Mouse (Mus musculus) liver, embryonic 16.5 days (tissue): ENCODE data around the gene Eef1g. TPM values are rescaled to one million over a fixed set of nuclear protein-coding genes. Genes with fewer than 3 reads are reported as not detected.
A peak's percentile ranks its signal among the peaks of the same experiment; 100 is the strongest.
"Not testable (repeated sequence)": the region's sequence is repeated elsewhere in the genome, so short reads cannot be mapped to it uniquely, and the experiment has no call there.

ENCODE experiments used
- ATAC-seq: fragments of 200-750 bp; cut with Nextera tagmentation; 2 replicates; pipeline ENCODE4 v1.8.0; 2017; ENCODE audit warnings: low read depth, mild to moderate bottlenecking, moderate number of reproducible peaks, moderate library complexity
- H3K27ac ChIP-seq: fragments of 300-500 bp; sonication (generic); 2 replicates; pipeline ENCODE4 v1.5.1; 2014; ENCODE audit warnings: mild to moderate bottlenecking, low read length
- H3K27me3 ChIP-seq: fragments of 300-500 bp; sonication (generic); 2 replicates; pipeline ENCODE4 v1.6.1; 2014; ENCODE audit warnings: low read depth, low read length, mixed read lengths; ENCODE audit not compliant: control insufficient read depth, insufficient read depth
- H3K36me3 ChIP-seq: fragments of 300-500 bp; sonication (generic); 2 replicates; pipeline ENCODE4 v1.6.1; 2014; ENCODE audit warnings: mild to moderate bottlenecking; ENCODE audit not compliant: control insufficient read depth, insufficient read depth
- H3K4me1 ChIP-seq: fragments of 300-500 bp; sonication (generic); 2 replicates; pipeline ENCODE4 v1.6.1; 2014; ENCODE audit warnings: low read depth, low read length, mixed read lengths; ENCODE audit not compliant: control insufficient read depth
- H3K4me2 ChIP-seq: fragments of 300-500 bp; sonication (generic); 2 replicates; pipeline ENCODE4 v1.6.1; 2014; ENCODE audit warnings: low read depth, low read length, mixed read lengths
- H3K4me3 ChIP-seq: fragments of 300-500 bp; sonication (generic); 2 replicates; pipeline ENCODE4 v1.5.1; 2014; ENCODE audit warnings: low read depth, mild to moderate bottlenecking, low read length
- H3K9ac ChIP-seq: fragments of 300-500 bp; sonication (generic); 2 replicates; pipeline ENCODE4 v1.6.1; 2014; ENCODE audit warnings: low read depth, low read length
- H3K9me3 ChIP-seq: fragments of 300-500 bp; sonication (generic); replicated peaks from 2 replicates; pipeline ENCODE4 v1.6.1; 2016; ENCODE audit warnings: low read length; ENCODE audit not compliant: control insufficient read depth
- WGBS: fragments of 180-500 bp; shearing (Covaris S2); extraction: QIAGEN DNeasy Blood & Tissue Kit; methylation state at CpG from one replicate; pipeline ENCODE4 v1.1.7; 2014; ENCODE audit not compliant: insufficient replicate concordance; 5-methylcytosine and 5-hydroxymethylcytosine counted together
- polyA plus RNA-seq: library from polyadenylated mRNA; unstranded; fragments of >200 nt; fragmentation: Nextera tagmentation; extraction: Ambion mirVana; gene quantifications from 2 replicates; pipeline ENCODE4 v1.2.1, GENCODE M21; 2015

Gene Eef1g
- polyA plus RNA-seq, 1 experiment from 2014 or later, result 153 TPM

DNA sequence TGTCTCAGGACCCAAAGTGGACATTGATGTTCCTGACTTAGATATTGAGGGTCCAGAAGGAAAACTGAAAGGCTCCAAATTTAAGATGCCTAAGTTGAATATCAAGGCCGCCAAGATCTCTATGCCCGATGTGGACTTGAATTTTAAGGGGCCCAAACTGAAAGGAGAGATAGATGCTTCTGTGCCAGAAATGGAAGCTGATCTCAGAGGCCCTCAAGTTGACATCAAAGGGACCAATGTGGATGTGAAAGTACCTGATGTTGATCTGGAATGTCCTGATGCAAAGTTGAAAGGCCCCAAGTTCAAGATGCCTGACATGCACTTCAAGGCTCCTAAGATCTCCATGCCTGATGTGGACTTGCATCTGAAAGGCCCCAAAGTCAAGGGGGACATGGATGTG is 40.1 kb downstream of the Eef1g start:
- 75% methylated on average over 2 of the region's 2 CpGs for WGBS
- H3K27me3 ChIP-seq, H3K27ac ChIP-seq, H3K4me2 ChIP-seq, H3K4me1 ChIP-seq, ATAC-seq, H3K4me3 ChIP-seq, H3K9ac ChIP-seq, H3K9me3 ChIP-seq, H3K36me3 ChIP-seq: not testable (repeated sequence)

GRCm38 (mm10) chr19:9019298-9019697 is 52.5 kb downstream of the Eef1g start:
- 67% methylated on average over 3 of the region's 3 CpGs for WGBS
- Histone ChIP-seq H3K4me2 (no peak overlapping the region), H3K4me1 (no peaks in the 10 kb centered on the region), H3K9me3 (no peaks in the 10 kb centered on the region), H3K27ac (no peak overlapping the region), H3K9ac (no peak overlapping the region), H3K36me3 (no peaks in the 10 kb centered on the region), H3K4me3 (no peak overlapping the region), H3K27me3 (no peaks in the 10 kb centered on the region)
- no peak for ATAC-seq

DNA sequence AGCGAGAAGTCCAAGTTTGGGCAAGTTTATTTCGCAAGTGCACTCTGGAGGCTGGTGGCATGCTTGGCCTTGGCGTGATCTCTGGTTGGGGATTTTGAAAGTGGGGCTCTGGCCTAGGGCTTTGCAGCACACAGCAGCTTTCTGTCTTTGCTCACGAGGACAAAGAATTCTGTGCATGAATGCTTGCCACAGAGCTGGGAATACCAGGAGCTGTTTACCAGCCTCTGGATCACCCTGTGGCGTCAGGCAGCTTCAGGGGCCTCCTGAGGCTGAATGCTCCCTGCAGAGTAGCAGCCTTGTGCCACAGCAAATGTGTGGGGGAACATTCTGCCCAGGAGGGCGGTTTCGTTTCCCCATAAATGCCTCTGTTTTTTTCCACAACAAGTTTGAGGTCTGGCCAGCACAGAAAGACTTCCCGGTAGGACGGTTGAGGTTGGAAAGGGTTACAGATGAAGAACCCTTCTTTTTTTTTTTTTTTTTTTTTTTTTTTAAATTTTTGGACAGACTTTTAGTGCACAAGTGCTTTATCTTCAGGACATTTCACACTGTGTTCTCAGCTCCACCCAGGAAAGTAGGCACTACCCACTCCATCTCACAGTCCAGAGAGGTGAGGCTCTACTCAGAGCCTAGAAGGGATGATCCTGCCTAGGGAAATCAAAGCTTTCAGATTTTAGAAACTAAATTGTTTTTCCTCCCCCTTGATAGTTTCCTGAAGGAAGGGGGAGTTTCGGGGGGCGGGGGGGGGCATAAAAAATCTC is 56.4 kb downstream of the Eef1g start:
- Histone ChIP-seq H3K27me3 (no peaks in the 10 kb centered on the region), H3K36me3 (no peaks in the 10 kb centered on the region), H3K27ac (no peak overlapping the region), H3K4me1 (no peaks in the 10 kb centered on the region), H3K4me2 (no peak overlapping the region), H3K4me3 (no peak overlapping the region), H3K9ac (no peak overlapping the region), H3K9me3 (no peaks in the 10 kb centered on the region)
- ATAC-seq, result no peak
- WGBS, result 53% methylated on average over 11 of the region's 11 CpGs

DNA sequence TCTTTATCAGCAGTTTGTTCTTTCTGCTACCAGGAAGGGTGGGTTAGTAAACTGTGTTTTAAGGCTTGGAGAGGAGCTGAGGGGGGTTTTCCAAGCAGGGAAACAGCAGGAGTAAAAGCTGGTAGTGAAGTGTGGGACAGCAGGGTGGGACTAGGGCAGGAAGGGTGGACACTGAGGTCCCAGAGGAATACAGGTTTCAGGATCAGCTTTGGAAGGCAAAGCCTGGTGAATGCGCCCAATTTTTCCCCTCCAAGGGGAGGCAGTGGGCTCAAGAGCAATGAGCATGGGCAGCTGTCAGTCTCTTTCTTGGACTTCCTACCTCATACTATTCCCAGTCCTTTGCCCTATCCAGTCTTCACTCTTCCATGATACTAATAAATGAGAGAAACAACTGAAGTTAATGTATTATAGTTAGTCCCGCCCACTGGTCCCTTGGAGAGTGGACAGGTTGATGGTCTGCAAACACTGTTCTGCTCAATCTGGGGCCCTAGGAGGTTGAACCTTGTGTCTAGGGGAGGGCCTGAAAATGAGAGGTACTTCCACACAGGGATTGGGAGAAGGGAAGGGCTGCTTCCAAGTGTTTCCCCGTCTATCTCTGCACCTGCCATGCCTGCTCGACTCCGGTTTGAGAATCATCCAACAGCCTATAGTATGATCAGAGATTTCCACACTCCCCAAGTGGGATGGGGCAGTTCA is 58.9 kb downstream of the Eef1g start:
- 68% methylated on average over 5 of the region's 5 CpGs for WGBS
- no peak overlapping the region for H3K9ac ChIP-seq

DNA sequence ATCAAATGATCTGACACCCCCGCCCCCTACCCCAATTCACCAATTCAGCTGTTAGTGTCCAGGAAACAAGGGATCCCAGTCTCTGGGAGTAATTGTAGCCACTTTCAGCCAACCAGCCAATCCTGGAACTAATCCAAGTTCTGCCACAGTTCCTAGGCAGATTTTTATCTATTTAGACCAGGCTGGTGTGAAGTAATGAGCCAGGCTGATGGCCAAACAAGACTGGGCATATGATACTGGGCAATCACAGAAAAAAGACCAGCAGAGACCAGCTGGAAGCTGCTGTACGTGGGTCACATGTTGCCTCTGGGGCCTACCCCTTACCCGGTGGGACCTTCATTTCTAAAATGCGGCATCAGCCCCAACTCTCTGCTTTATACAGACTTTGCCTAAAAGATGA is 59.8 kb downstream of the Eef1g start:
- WGBS, result 66% methylated on average over 4 of the region's 4 CpGs
- ATAC-seq, result no peak
- Histone ChIP-seq H3K9ac (no peak overlapping the region), H3K27ac (no peak overlapping the region), H3K9me3 (no peaks in the 10 kb centered on the region), H3K36me3 (no peaks in the 10 kb centered on the region), H3K4me1 (no peaks in the 10 kb centered on the region), H3K4me3 (no peak overlapping the region), H3K4me2 (no peak overlapping the region), H3K27me3 (no peaks in the 10 kb centered on the region)

More for the DNA sequence above, 58.9 kb downstream of the Eef1g start:
- Histone ChIP-seq H3K4me3 (no peak overlapping the region), H3K27ac (no peak overlapping the region), H3K4me1 (no peaks in the 10 kb centered on the region), H3K36me3 (no peaks in the 10 kb centered on the region), H3K27me3 (no peaks in the 10 kb centered on the region), H3K4me2 (no peak overlapping the region), H3K9me3 (no peaks in the 10 kb centered on the region)
- peak; percentile 72 for ATAC-seq

- no peak overlapping the region for H3K9ac ChIP-seq
- no peak overlapping the region for H3K4me2 ChIP-seq
- H3K9me3 ChIP-seq, result no peaks in the 10 kb centered on the region
- no peaks in the 10 kb centered on the region; the same call in 1 of the 2 replicates for H3K4me1 ChIP-seq
- H3K27me3 ChIP-seq, result no peaks in the 10 kb centered on the region
- no peak overlapping the region for H3K27ac ChIP-seq
- ATAC-seq, result no peak
- 28% methylated on average over 5 of the region's 5 CpGs for WGBS
- no peaks in the 10 kb centered on the region for H3K36me3 ChIP-seq
- H3K4me3 ChIP-seq, result no peak overlapping the region
These were observed 61.0 kb downstream of the Eef1g start for GRCm38 (mm10) chr19:9027795-9028194.

Other genes with a start within 250 kb of the Eef1g start
- 133 and 137 TPM in 2 replicates for gene Slc3a2, start 243.7 kb upstream of the Eef1g start, polyA plus RNA-seq
- gene Wdr74, start 231.2 kb upstream of the Eef1g start, polyA plus RNA-seq, result 40.0 and 48.3 TPM in 2 replicates
- 0.45 and 0.63 TPM in 2 replicates for gene 1700092M07Rik, start 226.3 kb upstream of the Eef1g start, polyA plus RNA-seq
- 57.8 and 59.8 TPM in 2 replicates for gene Stx5a, start 225.6 kb upstream of the Eef1g start, polyA plus RNA-seq
- gene Nxf1, start 210.0 kb upstream of the Eef1g start, polyA plus RNA-seq, result 77.8 and 87.7 TPM in 2 replicates
- gene Tmem223, start 196.0 kb upstream of the Eef1g start, polyA plus RNA-seq, result 48.1 and 50.9 TPM in 2 replicates
- 90.9 and 93.7 TPM in 2 replicates for gene Tmem179b, start 192.6 kb upstream of the Eef1g start, polyA plus RNA-seq
- 10.0 and 11.0 TPM in 2 replicates for gene Taf6l, start 180.6 kb upstream of the Eef1g start, polyA plus RNA-seq
- 56.4 and 64.8 TPM in 2 replicates for gene Polr2g, start 168.5 kb upstream of the Eef1g start, polyA plus RNA-seq
- gene Zbtb3, start 164.5 kb upstream of the Eef1g start, polyA plus RNA-seq, result 1.0 and 1.5 TPM in 2 replicates
- gene Ttc9c, start 147.7 kb upstream of the Eef1g start, polyA plus RNA-seq, result 21.6 and 22.9 TPM in 2 replicates
- gene Hnrnpul2, start 147.0 kb upstream of the Eef1g start, polyA plus RNA-seq, result 1.8 and 2.1 TPM in 2 replicates
- not detected in 2 replicates for gene AC129217.1, start 137.3 kb upstream of the Eef1g start, polyA plus RNA-seq
- 27.1 and 29.3 TPM in 2 replicates for gene Bscl2, start 129.6 kb upstream of the Eef1g start, polyA plus RNA-seq
- 0.22 and 0.51 TPM in 2 replicates for gene Gng3, start 127.8 kb upstream of the Eef1g start, polyA plus RNA-seq
- gene Lrrn4cl, start 116.3 kb upstream of the Eef1g start, polyA plus RNA-seq, result 0.06 and 0.35 TPM in 2 replicates
- gene Ubxn1, start 95.5 kb upstream of the Eef1g start, polyA plus RNA-seq, result 90.5 and 92.7 TPM in 2 replicates
- gene Uqcc3, start 86.1 kb upstream of the Eef1g start, polyA plus RNA-seq, result 27.9 and 29.6 TPM in 2 replicates
- 29.6 and 41.8 TPM in 2 replicates for gene Lbhd1, start 83.3 kb upstream of the Eef1g start, polyA plus RNA-seq
- gene Gm49403, start 83.1 kb upstream of the Eef1g start, polyA plus RNA-seq, result not detected in 2 replicates
- gene 1810009A15Rik, start 78.2 kb upstream of the Eef1g start, polyA plus RNA-seq, result 38.6 and 43.2 TPM in 2 replicates
- gene Gm49416, start 78.1 kb upstream of the Eef1g start, polyA plus RNA-seq, result not detected in 2 replicates
- gene Ints5, start 74.0 kb upstream of the Eef1g start, polyA plus RNA-seq, result 18.3 and 21.1 TPM in 2 replicates
- 50.3 and 50.8 TPM in 2 replicates for gene Ganab, start 69.0 kb upstream of the Eef1g start, polyA plus RNA-seq
- 19.8 and 20.5 TPM in 2 replicates for gene B3gat3, start 46.7 kb upstream of the Eef1g start, polyA plus RNA-seq
- 2.4 and 2.6 TPM in 2 replicates for gene Rom1, start 37.7 kb upstream of the Eef1g start, polyA plus RNA-seq
- 11.4 and 12.8 TPM in 2 replicates for gene Eml3, start 37.5 kb upstream of the Eef1g start, polyA plus RNA-seq
- gene Mta2, start 25.2 kb upstream of the Eef1g start, polyA plus RNA-seq, result 73.9 and 82.3 TPM in 2 replicates
- 12.6 and 12.9 TPM in 2 replicates for gene Tut1, start 13.2 kb upstream of the Eef1g start, polyA plus RNA-seq
- 3.1 TPM in 2 replicates for gene Ahnak, start 22.2 kb downstream of the Eef1g start, polyA plus RNA-seq
- not detected in 2 replicates for gene Scgb1a1, start 120.9 kb downstream of the Eef1g start, polyA plus RNA-seq
- 6.4 and 8.0 TPM in 2 replicates for gene Asrgl1, start 168.6 kb downstream of the Eef1g start, polyA plus RNA-seq